In genomic region chr8:122719500-122720065, GRCm38 (mm10) we compare ENCODE assay signal across 8 mouse cellular contexts. TPM values are rescaled to one million over a fixed set of nuclear protein-coding genes. Genes with fewer than 3 reads are reported as not detected.
DNase-seq lines count a peak whose midpoint lies in the region; ATAC-seq and TF ChIP-seq lines count a peak whose summit lies in the region.

No protein-coding gene starts in this region.

- H3K4me3 ChIP-seq in thymus, adult 2 months (ENCODE audit: control insufficient read depth, insufficient read depth, low read length), result no peak overlapping the region
- no peak overlapping the region for H3K4me3 ChIP-seq in forebrain, postnatal 0 days (ENCODE audit: low read depth, low read length)
- peak overlapping the region; percentile 15; the same call in 1 of the 2 replicates for H3K4me3 ChIP-seq in limb, embryonic 12.5 days (replicated peaks)
- H3K4me3 ChIP-seq in midbrain, embryonic 14.5 days (replicated peaks; ENCODE audit: low read depth, low read length), result no peak overlapping the region

- peak; percentile 27; the same call in 1 of the 2 replicates for TF ChIP-seq CTCF in thymus, adult 2 months (IDR thresholded peaks at IDR 0.05; ENCODE audit: borderline replicate concordance, control insufficient read depth, extremely low read depth, insufficient read depth, low read length, poor library complexity)
- peak; percentile 17; the same call in 1 of the 2 replicates for TF ChIP-seq CTCF in forebrain, postnatal 0 days (IDR thresholded peaks at IDR 0.05; ENCODE audit: low read depth)

- H3K27ac ChIP-seq in thymus, adult 2 months (ENCODE audit: control insufficient read depth, insufficient read depth, low read length), result no peak overlapping the region
- peak overlapping the region; percentile 80 for H3K27ac ChIP-seq in forebrain, postnatal 0 days (ENCODE audit: low read depth, low read length)
- H3K27ac ChIP-seq in limb, embryonic 12.5 days, result no peak overlapping the region
- H3K27ac ChIP-seq in midbrain, embryonic 14.5 days (replicated peaks; ENCODE audit: low read depth, low read length), result peak overlapping the region; percentile 90

- TF ChIP-seq POLR2A in thymus, adult 2 months (IDR thresholded peaks at IDR 0.05; ENCODE audit: control insufficient read depth, extremely low read depth, insufficient read depth, low read length, poor library complexity), result no peak

- H3K27me3 ChIP-seq in thymus, adult 2 months (ENCODE audit: control insufficient read depth, insufficient read depth, low read length), result no peaks in the 10 kb centered on the region
- no peaks in the 10 kb centered on the region for H3K27me3 ChIP-seq in forebrain, postnatal 0 days (ENCODE audit: insufficient read depth, low read length)
- peaks cover 63% of the 10 kb centered on the region for H3K27me3 ChIP-seq in limb, embryonic 12.5 days
- no peaks in the 10 kb centered on the region for H3K27me3 ChIP-seq in midbrain, embryonic 14.5 days (ENCODE audit: control insufficient read depth, insufficient read depth, low read length)

- 27% methylated on average over 7 of the region's 7 CpGs for WGBS in thymus, adult 2 months
- WGBS in forebrain, postnatal 0 days, result 39% methylated on average over 7 of the region's 7 CpGs
- 35% methylated on average over 7 of the region's 7 CpGs for WGBS in limb, embryonic 12.5 days
- 23% methylated on average over 7 of the region's 7 CpGs for WGBS in midbrain, embryonic 14.5 days

- no peaks in the 10 kb centered on the region for H3K36me3 ChIP-seq in thymus, adult 2 months (ENCODE audit: control insufficient read depth, insufficient read depth, low read length)
- no peaks in the 10 kb centered on the region for H3K36me3 ChIP-seq in forebrain, postnatal 0 days (ENCODE audit: insufficient read depth)
- no peaks in the 10 kb centered on the region for H3K36me3 ChIP-seq in limb, embryonic 12.5 days
- no peaks in the 10 kb centered on the region for H3K36me3 ChIP-seq in midbrain, embryonic 14.5 days (ENCODE audit: control insufficient read depth, insufficient read depth, low read length)

- 0 out of 2 replicates have a peak overlapping the region, but pooled peaks have one; percentile 37 for H3K9ac ChIP-seq in forebrain, postnatal 0 days
- H3K9ac ChIP-seq in limb, embryonic 12.5 days (replicated peaks), result no peak overlapping the region; the same call in 1 of the 2 replicates
- H3K9ac ChIP-seq in midbrain, embryonic 14.5 days (replicated peaks; ENCODE audit: low read length), result peak overlapping the region; percentile 29; the same call in 1 of the 2 replicates

- peaks cover 71% of the 10 kb centered on the region for H3K4me1 ChIP-seq in thymus, adult 2 months (replicated peaks; ENCODE audit: control insufficient read depth, insufficient read depth, low read length)
- H3K4me1 ChIP-seq in forebrain, postnatal 0 days (ENCODE audit: insufficient read depth), result peaks cover 20% of the 10 kb centered on the region; the same call in 1 of the 2 replicates
- peaks cover 13% of the 10 kb centered on the region; the same call in 1 of the 2 replicates for H3K4me1 ChIP-seq in limb, embryonic 12.5 days (replicated peaks)
- peaks cover 27% of the 10 kb centered on the region for H3K4me1 ChIP-seq in midbrain, embryonic 14.5 days (ENCODE audit: control insufficient read depth, insufficient read depth, low read length)

- no peak for ATAC-seq in forebrain, postnatal 0 days
- ATAC-seq in limb, embryonic 12.5 days (ENCODE audit: insufficient number of reproducible peaks, insufficient read depth, low FRiP score, low TSS enrichment, low read depth), result peak; percentile 50
- peak; percentile 21 for ATAC-seq in midbrain, embryonic 14.5 days (ENCODE audit: low FRiP score, low TSS enrichment)

- H3K9me3 ChIP-seq in forebrain, postnatal 0 days (ENCODE audit: low read length), result no peaks in the 10 kb centered on the region
- no peaks in the 10 kb centered on the region for H3K9me3 ChIP-seq in limb, embryonic 12.5 days
- H3K9me3 ChIP-seq in midbrain, embryonic 14.5 days (ENCODE audit: control insufficient read depth, low read length), result no peaks in the 10 kb centered on the region

- H3K4me2 ChIP-seq in forebrain, postnatal 0 days (ENCODE audit: low read depth), result no peak overlapping the region
- H3K4me2 ChIP-seq in limb, embryonic 12.5 days, result peak overlapping the region; percentile 42; the same call in 1 of the 2 replicates
- peak overlapping the region; percentile 44 for H3K4me2 ChIP-seq in midbrain, embryonic 14.5 days (ENCODE audit: low read length)

- peak; percentile 58 for DNase-seq in thymus, adult 2 months
- DNase-seq in thymus, adult 18-20 months, result no peak
- DNase-seq in forebrain, postnatal 0 days, result no peak
- peak; percentile 53 for DNase-seq in midbrain, embryonic 14.5 days
- no peak for DNase-seq in cerebellum, adult 18-20 months
- no peak for DNase-seq in right cerebral cortex, postnatal 36 days (ENCODE audit: low spot score in 2 of 2)
- no peak for DNase-seq in ovary, postnatal 10 days (ENCODE audit: low spot score)

RNA-seq across cellular contexts. Expression of gene Cbfa2t3, which starts 20.7 kb away (rescaled TPM):
- polyA plus RNA-seq in thymus, adult 2 months (2012; rRNA removed), result 62.3 and 76.8 TPM in 2 replicates
- total RNA-seq in forebrain, postnatal 0 days (2014; rRNA removed), result 4.5 and 5.6 TPM in 2 replicates
- 4.9 and 9.5 TPM in 2 replicates for polyA plus RNA-seq in forebrain, postnatal 0 days (2015; fragmentation: Nextera tagmentation; extraction: Ambion mirVana)
- 2.8 and 3.3 TPM in 2 replicates for polyA plus RNA-seq in limb, embryonic 12.5 days (2016; fragmentation: Nextera tagmentation; extraction: Ambion mirVana)
- polyA plus RNA-seq in midbrain, embryonic 14.5 days (2014; fragmentation: Nextera tagmentation; extraction: Ambion mirVana), result 25.2 and 28.7 TPM in 2 replicates

RNA-seq across cellular contexts. Expression of gene Acsf3, which starts 55.7 kb away (rescaled TPM):
- polyA plus RNA-seq in thymus, adult 2 months (2012; rRNA removed), result 17.5 and 19.6 TPM in 2 replicates
- total RNA-seq in forebrain, postnatal 0 days (2014; rRNA removed), result 18.5 and 25.6 TPM in 2 replicates
- 13.2 and 16.9 TPM in 2 replicates for polyA plus RNA-seq in forebrain, postnatal 0 days (2015; fragmentation: Nextera tagmentation; extraction: Ambion mirVana)
- 19.3 and 19.7 TPM in 2 replicates for polyA plus RNA-seq in limb, embryonic 12.5 days (2016; fragmentation: Nextera tagmentation; extraction: Ambion mirVana)
- polyA plus RNA-seq in midbrain, embryonic 14.5 days (2014; fragmentation: Nextera tagmentation; extraction: Ambion mirVana), result 16.3 and 16.8 TPM in 2 replicates

Comparison
In these comparisons a context has a peak if more than half of its experiments do, and no peak if none do; other contexts are left out.
1. DNase-seq: peak in thymus, adult 2 months (single experiment) and midbrain, embryonic 14.5 days (single experiment); none in thymus, adult 18-20 months (0 of 2), forebrain, postnatal 0 days (single experiment), cerebellum, adult 18-20 months (0 of 2), right cerebral cortex, postnatal 36 days (0 of 2) and ovary, postnatal 10 days (single experiment).
2. H3K27ac ChIP-seq: peak in forebrain, postnatal 0 days (single experiment) and midbrain, embryonic 14.5 days (single experiment); none in thymus, adult 2 months (single experiment) and limb, embryonic 12.5 days (single experiment).